Mouse (Mus musculus): Measurements from ENCODE around the gene Gm9837. TPM values are rescaled to one million over a fixed set of nuclear protein-coding genes. Genes with fewer than 3 reads are reported as not detected.

Gene Gm9837
- polyA plus RNA-seq, 1 experiment from 2014 or later = not detected

GRCm38 (mm10) chr11:53505026-53505663 lies 34.9 kb upstream of the Gm9837 start:
- DNase-seq (ENCODE audit: low spot score) (peak; percentile 49), ATAC-seq (ENCODE audit: low FRiP score) (no peak)
- H3K36me3 ChIP-seq (replicated peaks; ENCODE audit: control insufficient read depth, insufficient read depth) = no peaks in the 10 kb centered on the region
- H3K4me1 ChIP-seq (replicated peaks; ENCODE audit: control insufficient read depth, insufficient read depth, low read length) = no peaks in the 10 kb centered on the region
- 37% methylated on average over 5 of the region's 5 CpGs for WGBS
- H3K9me3 ChIP-seq (ENCODE audit: control insufficient read depth, low read length) = no peaks in the 10 kb centered on the region
- no peak overlapping the region for H3K4me2 ChIP-seq (replicated peaks)
- no peak overlapping the region for H3K4me3 ChIP-seq (replicated peaks; ENCODE audit: low read length)
- peaks cover 14% of the 10 kb centered on the region; the same call in 1 of the 2 replicates for H3K27me3 ChIP-seq (ENCODE audit: control insufficient read depth, insufficient read depth, low read length)
- no peak overlapping the region for H3K9ac ChIP-seq
- no peak overlapping the region for H3K27ac ChIP-seq

GRCm38 (mm10) chr11:53504376-53504775 lies 34.1 kb upstream of the Gm9837 start:
- no peaks in the 10 kb centered on the region for H3K4me1 ChIP-seq (replicated peaks; ENCODE audit: control insufficient read depth, insufficient read depth, low read length)
- no peak for ATAC-seq (ENCODE audit: low FRiP score)
- no peak overlapping the region for H3K4me2 ChIP-seq (replicated peaks)
- 95% methylated on average over 8 of the region's 8 CpGs for WGBS
- no peak overlapping the region for H3K4me3 ChIP-seq (replicated peaks; ENCODE audit: low read length)
- no peaks in the 10 kb centered on the region for H3K36me3 ChIP-seq (replicated peaks; ENCODE audit: control insufficient read depth, insufficient read depth)
- H3K9ac ChIP-seq = no peak overlapping the region
- H3K27me3 ChIP-seq (ENCODE audit: control insufficient read depth, insufficient read depth, low read length) = peaks cover 16% of the 10 kb centered on the region; the same call in 1 of the 2 replicates
- no peaks in the 10 kb centered on the region for H3K9me3 ChIP-seq (ENCODE audit: control insufficient read depth, low read length)
- DNase-seq (ENCODE audit: low spot score) = no peak
- H3K27ac ChIP-seq = no peak overlapping the region

GRCm38 (mm10) chr11:53503738-53504137 lies 33.5 kb upstream of the Gm9837 start:
- H3K4me1 ChIP-seq (replicated peaks; ENCODE audit: control insufficient read depth, insufficient read depth, low read length) = no peaks in the 10 kb centered on the region
- no peak overlapping the region for H3K27ac ChIP-seq
- 89% methylated on average over 5 of the region's 5 CpGs for WGBS

GRCm38 (mm10) chr11:53502039-53502765 lies 31.9 kb upstream of the Gm9837 start:
- H3K4me1 ChIP-seq (replicated peaks; ENCODE audit: control insufficient read depth, insufficient read depth, low read length) = no peaks in the 10 kb centered on the region
- ATAC-seq (ENCODE audit: low FRiP score) (no peak), DNase-seq (ENCODE audit: low spot score) (no peak)
- no peak overlapping the region for H3K4me2 ChIP-seq (replicated peaks)
- H3K36me3 ChIP-seq (replicated peaks; ENCODE audit: control insufficient read depth, insufficient read depth) = no peaks in the 10 kb centered on the region
- no peak overlapping the region for H3K27ac ChIP-seq
- H3K27me3 ChIP-seq (ENCODE audit: control insufficient read depth, insufficient read depth, low read length) = peaks cover 24% of the 10 kb centered on the region; the same call in 1 of the 2 replicates
- WGBS = 84% methylated on average over 8 of the region's 8 CpGs
- H3K9me3 ChIP-seq (ENCODE audit: control insufficient read depth, low read length) = no peaks in the 10 kb centered on the region
- no peak overlapping the region for H3K9ac ChIP-seq
- H3K4me3 ChIP-seq (replicated peaks; ENCODE audit: low read length) = no peak overlapping the region

More at GRCm38 (mm10) chr11:53503738-53504137, 33.5 kb upstream of the Gm9837 start:
- H3K27me3 ChIP-seq (ENCODE audit: control insufficient read depth, insufficient read depth, low read length) = peaks cover 18% of the 10 kb centered on the region; the same call in 1 of the 2 replicates
- H3K4me3 ChIP-seq (replicated peaks; ENCODE audit: low read length) = no peak overlapping the region
- no peak overlapping the region for H3K9ac ChIP-seq
- no peaks in the 10 kb centered on the region for H3K36me3 ChIP-seq (replicated peaks; ENCODE audit: control insufficient read depth, insufficient read depth)
- ATAC-seq (ENCODE audit: low FRiP score) (no peak), DNase-seq (ENCODE audit: low spot score) (no peak)
- H3K4me2 ChIP-seq (replicated peaks) = no peak overlapping the region
- no peaks in the 10 kb centered on the region for H3K9me3 ChIP-seq (ENCODE audit: control insufficient read depth, low read length)

- ATAC-seq (ENCODE audit: low FRiP score) = no peak
- H3K36me3 ChIP-seq (replicated peaks; ENCODE audit: control insufficient read depth, insufficient read depth) = no peaks in the 10 kb centered on the region
- 13% methylated on average over 11 of the region's 11 CpGs for WGBS
- H3K4me1 ChIP-seq (replicated peaks; ENCODE audit: control insufficient read depth, insufficient read depth, low read length) = 0 out of 2 replicates have a peak, but pooled peaks cover 3% of the 10 kb centered on the region
- no peak overlapping the region for H3K4me3 ChIP-seq (replicated peaks; ENCODE audit: low read length)
- DNase-seq (ENCODE audit: low spot score) = no peak
- no peak overlapping the region for H3K4me2 ChIP-seq (replicated peaks)
- no peak overlapping the region for H3K9ac ChIP-seq
- peaks cover 32% of the 10 kb centered on the region for H3K27me3 ChIP-seq (ENCODE audit: control insufficient read depth, insufficient read depth, low read length)
- H3K27ac ChIP-seq = no peak overlapping the region
- no peaks in the 10 kb centered on the region for H3K9me3 ChIP-seq (ENCODE audit: control insufficient read depth, low read length)
These were observed 30.3 kb upstream of the Gm9837 start for GRCm38 (mm10) chr11:53500569-53500968.

GRCm38 (mm10) chr11:53496946-53497345 lies 26.7 kb upstream of the Gm9837 start:
- DNase-seq (ENCODE audit: low spot score) (no peak), ATAC-seq (ENCODE audit: low FRiP score) (no peak)
- 76% methylated on average over 6 of the region's 6 CpGs for WGBS
- H3K4me3 ChIP-seq (replicated peaks; ENCODE audit: low read length) = no peak overlapping the region
- H3K27me3 ChIP-seq (ENCODE audit: control insufficient read depth, insufficient read depth, low read length) = peaks cover 32% of the 10 kb centered on the region
- no peak overlapping the region for H3K9ac ChIP-seq
- H3K9me3 ChIP-seq (ENCODE audit: control insufficient read depth, low read length) = no peaks in the 10 kb centered on the region
- H3K4me2 ChIP-seq (replicated peaks) = no peak overlapping the region
- no peak overlapping the region for H3K27ac ChIP-seq
- no peaks in the 10 kb centered on the region for H3K36me3 ChIP-seq (replicated peaks; ENCODE audit: control insufficient read depth, insufficient read depth)
- H3K4me1 ChIP-seq (replicated peaks; ENCODE audit: control insufficient read depth, insufficient read depth, low read length) = 0 out of 2 replicates have a peak, but pooled peaks cover 6% of the 10 kb centered on the region

GRCm38 (mm10) chr11:53495417-53495816 lies 25.1 kb upstream of the Gm9837 start:
- H3K36me3 ChIP-seq (replicated peaks; ENCODE audit: control insufficient read depth, insufficient read depth) = no peaks in the 10 kb centered on the region
- H3K9ac ChIP-seq = no peak overlapping the region
- H3K4me3 ChIP-seq (replicated peaks; ENCODE audit: low read length) = no peak overlapping the region
- WGBS = 16% methylated on average over 6 of the region's 6 CpGs
- peaks cover 22% of the 10 kb centered on the region for H3K27me3 ChIP-seq (ENCODE audit: control insufficient read depth, insufficient read depth, low read length)
- no peak for ATAC-seq (ENCODE audit: low FRiP score)
- no peaks in the 10 kb centered on the region for H3K9me3 ChIP-seq (ENCODE audit: control insufficient read depth, low read length)
- H3K4me2 ChIP-seq (replicated peaks) = no peak overlapping the region
- H3K4me1 ChIP-seq (replicated peaks; ENCODE audit: control insufficient read depth, insufficient read depth, low read length) = 0 out of 2 replicates have a peak, but pooled peaks cover 9% of the 10 kb centered on the region
- DNase-seq (ENCODE audit: low spot score) = no peak
- H3K27ac ChIP-seq = 0 out of 2 replicates have a peak overlapping the region, but pooled peaks have one; percentile 51

- Histone ChIP-seq H3K4me2 (replicated peaks) (no peak overlapping the region), H3K9me3 (ENCODE audit: control insufficient read depth, low read length) (no peaks in the 10 kb centered on the region), H3K36me3 (replicated peaks; ENCODE audit: control insufficient read depth, insufficient read depth) (no peaks in the 10 kb centered on the region), H3K9ac (no peak overlapping the region), H3K27ac (no peak overlapping the region), H3K27me3 (ENCODE audit: control insufficient read depth, insufficient read depth, low read length) (peaks cover 13% of the 10 kb centered on the region), H3K4me3 (replicated peaks; ENCODE audit: low read length) (no peak overlapping the region), H3K4me1 (replicated peaks; ENCODE audit: control insufficient read depth, insufficient read depth, low read length) (0 out of 2 replicates have a peak, but pooled peaks cover 9% of the 10 kb centered on the region)
- WGBS = 18% methylated on average over 3 of the region's 3 CpGs
- ATAC-seq (ENCODE audit: low FRiP score) (no peak), DNase-seq (ENCODE audit: low spot score) (no peak)
These were observed 23.1 kb upstream of the Gm9837 start for GRCm38 (mm10) chr11:53493243-53493955.

GRCm38 (mm10) chr11:53491954-53492401 lies 21.7 kb upstream of the Gm9837 start:
- Histone ChIP-seq H3K4me3 (replicated peaks; ENCODE audit: low read length) (no peak overlapping the region), H3K9ac (no peak overlapping the region), H3K4me1 (replicated peaks; ENCODE audit: control insufficient read depth, insufficient read depth, low read length) (peaks cover 12% of the 10 kb centered on the region; the same call in 1 of the 2 replicates), H3K27me3 (ENCODE audit: control insufficient read depth, insufficient read depth, low read length) (peaks cover 23% of the 10 kb centered on the region), H3K4me2 (replicated peaks) (no peak overlapping the region), H3K36me3 (replicated peaks; ENCODE audit: control insufficient read depth, insufficient read depth) (no peaks in the 10 kb centered on the region), H3K27ac (0 out of 2 replicates have a peak overlapping the region, but pooled peaks have one; percentile 16), H3K9me3 (ENCODE audit: control insufficient read depth, low read length) (no peaks in the 10 kb centered on the region)
- ATAC-seq (ENCODE audit: low FRiP score) = peak; percentile 24; the same call in 1 of the 2 replicates
- WGBS = 4% methylated on average over 8 of the region's 8 CpGs
- DNase-seq (ENCODE audit: low spot score) = peak; percentile 42

Data from hindbrain, embryonic 14.5 days (tissue).